Mouse (Mus musculus) lung, adult 2 months (tissue): ENCODE data around the gene Plod3.

Experiments
- CTCF ChIP-seq: fragments of 200-500 bp; IDR thresholded peaks from 2 replicates; pipeline ENCODE4 v1.5.1; 2011; ENCODE audit warnings: mild to moderate bottlenecking, low read length, control low read depth; ENCODE audit not compliant: insufficient read depth
- POLR2A ChIP-seq: fragments of 200-500 bp; IDR thresholded peaks from 2 replicates; pipeline ENCODE4 v1.6.1; 2011; ENCODE audit warnings: low read depth, mild to moderate bottlenecking, control low read depth, low read length, borderline replicate concordance; ENCODE audit errors: extremely low read depth

- TF ChIP-seq POLR2A (no peak), CTCF (no peak)
Observed at GRCm38 (mm10) chr5:136945084-136945483, 41.7 kb upstream of the Plod3 start.
